Mouse (Mus musculus) colon, adult 2 months (tissue): ENCODE results near the gene Gm20547. TPM values are rescaled to one million over a fixed set of nuclear protein-coding genes. Genes with fewer than 3 reads are reported as not detected.

ENCODE experiments used
- polyA plus RNA-seq: library from polyadenylated mRNA; depleted of rRNA; stranded (reverse); fragments of >200 nt; gene quantifications from 2 replicates; pipeline ENCODE4 v1.2.3, GENCODE M21; 2012; rRNA removed

Gene Gm20547
- not detected in 2 replicates for polyA plus RNA-seq

DNA sequence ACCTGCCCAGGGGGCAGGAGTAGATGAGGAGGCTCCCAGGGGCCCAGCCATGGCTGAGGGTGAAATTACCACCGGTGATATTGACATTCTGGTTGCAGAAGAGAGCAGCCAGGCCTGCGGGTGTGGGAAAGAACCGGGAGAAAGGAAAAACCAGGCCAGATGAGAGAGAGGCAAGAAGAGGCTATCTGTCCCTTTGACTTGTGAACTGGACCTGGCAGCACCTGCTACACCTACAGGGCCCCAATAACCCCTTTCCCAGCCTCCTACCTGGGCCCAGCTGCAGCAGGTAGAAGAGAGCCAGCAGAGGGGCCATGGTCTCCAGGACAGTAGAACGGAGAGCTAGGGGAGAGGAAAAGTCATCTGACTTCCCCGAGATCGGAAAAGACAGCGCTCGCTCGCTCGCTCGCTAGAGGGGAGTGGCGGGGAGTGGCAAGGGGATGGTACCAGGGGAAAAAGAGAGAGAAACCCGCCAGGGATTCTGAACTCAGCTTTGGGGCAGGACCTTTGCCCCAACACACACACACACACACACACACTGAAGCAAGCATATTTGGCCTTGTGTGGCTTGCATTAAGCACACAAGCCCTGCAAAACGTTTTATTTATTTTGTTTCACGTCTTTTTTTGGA is at the start of gene Gm20547:
Gene Gm20547 (minus strand): TSS at position 360 of the 628 bp plus-strand sequence.

DNA sequence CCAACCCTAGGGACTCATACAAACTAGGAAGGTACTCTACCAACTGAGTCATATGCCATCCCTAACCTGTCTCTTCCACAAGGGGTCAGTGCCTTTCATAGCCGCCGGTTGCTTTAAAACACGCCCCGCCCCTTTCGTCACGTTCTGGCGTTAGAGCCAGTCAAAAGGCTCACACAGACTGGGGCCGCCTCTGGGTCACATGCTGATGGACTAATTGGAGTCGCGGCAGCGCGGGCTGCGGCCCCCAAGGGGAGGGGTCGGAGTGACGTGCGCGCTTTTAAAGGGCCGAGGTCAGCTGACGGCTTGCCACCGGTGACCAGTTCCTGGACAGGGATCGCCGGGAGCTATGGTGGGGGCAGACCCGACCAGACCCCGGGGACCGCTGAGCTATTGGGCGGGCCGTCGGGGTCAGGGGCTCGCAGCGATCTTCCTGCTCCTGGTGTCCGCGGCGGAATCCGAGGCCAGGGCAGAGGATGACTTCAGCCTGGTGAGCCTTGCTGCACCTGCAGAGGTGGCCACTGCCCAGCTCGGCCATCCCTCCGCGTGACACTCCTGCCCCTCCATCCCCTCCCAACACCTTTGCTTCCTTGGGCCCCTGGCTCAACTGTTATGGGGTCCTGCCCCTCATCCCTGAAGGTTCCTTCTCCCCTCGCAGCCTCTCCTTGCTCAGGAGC is 49.4 kb upstream of the Gm20547 start, which contains the start of gene Neu1:
Gene Neu1 (plus strand): TSS at position 193 of the 674 bp plus-strand sequence.

DNA sequence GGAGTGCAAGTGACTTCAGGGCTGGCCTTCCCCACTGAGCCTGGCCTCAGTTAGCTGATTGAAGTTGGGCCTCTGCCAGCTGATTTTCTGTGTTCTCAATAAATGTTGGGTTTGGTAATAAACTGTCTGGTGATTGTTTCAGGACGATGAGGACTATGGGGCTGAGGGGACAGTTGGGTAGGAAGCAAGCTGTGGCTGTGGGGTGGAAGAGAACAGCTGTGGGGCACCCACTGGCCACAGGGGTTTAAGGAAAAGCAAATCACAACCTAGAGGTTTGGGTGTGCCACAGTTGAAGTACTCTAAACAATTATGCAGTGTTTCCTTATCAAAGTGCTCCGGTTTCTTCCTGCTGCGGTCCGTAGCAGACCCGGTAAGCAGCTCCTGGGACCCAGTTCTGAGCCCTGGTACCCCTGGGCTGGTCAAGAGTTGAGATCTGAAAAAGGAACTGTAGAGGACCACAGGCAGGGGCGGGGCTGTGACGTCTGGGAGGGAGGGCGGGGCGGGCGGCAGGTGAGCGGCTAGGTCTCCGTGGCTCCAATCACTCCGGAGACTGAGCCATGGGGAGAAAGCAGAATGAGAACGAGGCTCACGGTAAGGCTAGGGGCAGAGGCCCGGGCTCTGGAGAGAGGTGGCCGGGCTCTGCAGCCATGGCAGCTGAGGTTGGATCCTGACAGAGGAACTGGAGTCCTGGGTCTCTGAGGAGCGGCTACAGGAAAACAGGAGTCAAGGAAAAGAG is 32.3 kb upstream of the Gm20547 start, which contains the start of gene Slc44a4:
Gene Slc44a4 (plus strand): TSS at position 537 of the 736 bp plus-strand sequence.

DNA sequence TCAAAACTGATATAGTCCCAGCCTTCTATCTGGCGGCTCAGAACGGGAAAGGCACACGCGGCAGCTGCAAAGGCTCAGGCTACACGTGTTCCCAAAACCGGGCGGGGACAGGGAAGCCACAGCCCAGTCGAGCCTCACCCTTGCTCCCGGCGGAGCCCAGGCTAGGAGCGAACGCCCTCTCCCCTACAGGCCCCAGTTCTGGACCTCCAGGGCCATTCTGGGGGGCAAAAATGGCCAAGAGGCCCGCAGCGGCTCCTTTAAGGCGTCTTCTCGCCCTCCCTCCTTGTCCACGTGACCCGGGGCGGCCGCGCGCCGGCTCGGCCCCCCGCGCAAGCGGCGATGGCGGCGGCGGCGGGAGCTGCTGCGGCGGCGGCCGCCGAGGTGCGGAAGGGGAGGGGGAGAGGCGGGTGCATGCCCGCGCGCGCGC is 16.3 kb upstream of the Gm20547 start, which contains the start of the genes C2 and Ehmt2:
Gene C2 (minus strand): TSS at position 106 of the 427 bp plus-strand sequence.
Gene Ehmt2 (plus strand): TSS at position 310 of the 427 bp plus-strand sequence.

DNA sequence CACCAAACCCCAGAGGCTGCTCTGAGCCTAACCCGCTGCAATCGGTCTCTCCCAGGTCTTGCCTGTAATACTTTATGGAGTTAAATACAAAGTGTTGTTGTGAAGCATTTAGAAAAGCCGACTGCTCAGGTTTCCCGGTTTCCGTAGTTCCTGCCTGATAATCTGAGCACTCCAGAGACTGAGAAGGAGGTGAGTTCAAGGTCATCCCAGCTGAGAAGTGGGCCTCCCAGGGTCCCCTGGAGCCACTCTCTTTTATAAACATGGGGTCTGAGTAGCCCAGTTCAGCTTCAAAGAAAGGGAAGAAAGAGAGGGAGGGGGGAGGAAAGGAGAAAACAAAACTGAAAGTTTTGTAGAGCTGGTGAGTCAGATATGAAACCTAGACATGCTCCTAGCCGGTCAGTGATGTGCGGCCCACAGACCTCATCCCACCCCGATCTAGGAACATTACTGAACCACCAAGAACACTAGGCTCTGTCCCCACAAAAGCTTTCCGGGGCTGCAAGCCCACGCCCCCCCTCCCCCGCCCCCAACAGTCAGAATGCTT is 2.4 kb downstream of the Gm20547 start, which contains the start of gene Zbtb12:
Gene Zbtb12 (plus strand): TSS at position 148 of the 544 bp plus-strand sequence.

DNA sequence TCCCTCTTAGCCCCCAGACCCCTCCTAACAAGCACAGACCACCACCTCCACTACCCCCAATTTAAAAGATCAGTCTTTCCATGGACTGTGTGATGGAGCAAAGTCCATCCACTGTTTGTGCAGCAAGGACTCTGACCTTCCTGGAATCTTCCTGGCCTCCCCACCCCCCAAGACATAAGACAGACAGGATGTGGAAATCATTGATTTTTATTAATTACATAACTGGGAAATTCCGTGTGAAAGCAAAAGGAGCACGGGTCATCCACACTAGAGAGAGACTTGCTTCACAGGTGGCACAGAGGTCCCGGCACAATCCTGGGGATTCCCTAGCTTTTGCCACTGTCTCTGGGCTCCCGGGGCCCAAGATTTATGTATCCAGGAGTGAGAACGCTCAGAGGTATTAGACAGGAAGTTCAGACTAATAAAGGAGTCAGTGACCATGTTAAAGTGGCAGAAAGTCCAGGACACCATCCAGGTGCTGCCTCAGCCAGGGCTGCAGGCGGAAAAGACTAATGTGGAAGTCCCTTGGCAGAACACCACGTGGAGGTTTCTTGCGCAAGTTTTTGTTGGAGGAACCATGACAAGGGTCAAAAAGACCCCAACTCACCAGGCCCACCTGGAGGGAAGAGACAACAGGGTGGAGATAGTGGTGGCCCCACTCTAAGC is 19.3 kb downstream of the Gm20547 start, which contains the start of gene Cfb:
Gene Cfb (minus strand): TSS at position 103 of the 666 bp plus-strand sequence.

DNA sequence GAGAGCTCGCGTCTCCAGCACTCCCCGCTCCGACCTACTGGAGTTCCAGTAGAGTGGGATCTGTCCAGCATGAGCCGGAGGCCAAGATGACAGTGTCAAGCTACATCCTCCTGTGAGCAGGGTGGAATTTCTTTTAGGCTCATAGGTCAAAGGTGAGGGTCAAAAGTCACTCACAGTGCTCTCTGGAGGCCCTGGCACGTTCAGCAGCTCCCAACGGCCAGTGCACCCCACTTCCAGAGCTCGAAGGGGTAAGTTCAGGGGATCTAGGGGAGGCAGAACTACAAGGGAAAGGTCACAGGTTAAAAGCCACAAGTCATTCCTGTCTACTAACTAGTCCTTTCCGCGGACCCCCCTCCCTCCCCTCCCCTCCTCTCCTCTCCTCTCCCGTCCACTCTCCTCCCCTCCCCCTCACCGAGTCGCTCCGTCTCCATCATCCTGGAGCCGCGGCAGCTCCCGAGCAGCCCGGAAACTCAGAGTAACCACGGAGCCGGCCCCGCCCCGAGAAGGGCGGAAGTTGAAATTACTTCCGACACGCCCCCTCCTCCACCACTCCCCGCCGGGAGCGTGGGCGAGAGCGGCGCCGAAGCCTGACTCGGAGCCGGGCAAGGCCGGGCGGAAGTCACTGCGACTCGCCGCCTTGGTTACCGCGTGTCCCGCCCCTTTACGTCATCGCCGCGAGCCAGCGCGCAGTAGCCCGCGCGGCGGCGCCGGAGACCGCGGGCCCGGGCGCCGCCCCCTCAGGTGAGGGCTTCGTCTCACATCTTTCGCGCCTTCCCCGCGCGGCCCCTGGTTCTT is 31.9 kb downstream of the Gm20547 start, which contains the start of the genes Skiv2l and Nelfe:
Gene Skiv2l (minus strand): TSS at position 489 of the 795 bp plus-strand sequence.
Gene Nelfe (plus strand): TSS at position 670 of the 795 bp plus-strand sequence.

DNA sequence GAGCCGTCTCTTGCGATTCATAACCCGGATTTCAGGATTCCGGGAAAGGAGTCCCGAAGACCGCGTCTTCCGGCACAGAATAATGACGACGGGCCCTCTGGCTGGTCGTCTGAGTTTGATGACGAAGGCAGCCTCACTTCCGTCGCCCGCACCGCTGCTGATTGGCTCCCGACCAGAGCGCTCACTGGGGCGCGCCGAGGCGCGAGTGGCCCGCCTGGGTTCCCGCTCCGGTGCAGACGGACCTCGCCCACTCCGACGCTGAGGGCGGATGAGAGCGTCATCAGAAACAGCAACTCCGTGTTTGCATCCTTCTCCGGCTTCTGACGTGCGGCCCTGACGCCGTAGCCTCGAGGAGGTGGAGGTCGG is 45.0 kb downstream of the Gm20547 start, which contains the start of the genes Stk19 and Dxo:
Gene Stk19 (minus strand): TSS at position 90 of the 366 bp plus-strand sequence.
Gene Dxo (plus strand): TSS at position 164 of the 366 bp plus-strand sequence.

Other genes with a start within 250 kb of the Gm20547 start
- gene Fkbpl, start 237.3 kb downstream of the Gm20547 start, polyA plus RNA-seq = 4.6 and 5.3 TPM in 2 replicates
- 93.5 and 97.8 TPM in 2 replicates for gene Atf6b, start 234.9 kb downstream of the Gm20547 start, polyA plus RNA-seq
- gene Tnxb, start 211.5 kb downstream of the Gm20547 start, polyA plus RNA-seq = 56.6 TPM in 2 replicates
- 24.3 and 25.4 TPM in 2 replicates for gene C4b, start 138.2 kb downstream of the Gm20547 start, polyA plus RNA-seq
- gene Cyp21a1, start 77.5 kb downstream of the Gm20547 start, polyA plus RNA-seq = not detected in 2 replicates
- 50.0 and 62.6 TPM in 2 replicates for gene Stk19, start 45.1 kb downstream of the Gm20547 start, polyA plus RNA-seq
- gene Dxo, start 45.0 kb downstream of the Gm20547 start, polyA plus RNA-seq = 65.2 and 67.7 TPM in 2 replicates
- gene Skiv2l, start 31.8 kb downstream of the Gm20547 start, polyA plus RNA-seq = 94.8 and 130 TPM in 2 replicates
- 22.3 and 23.8 TPM in 2 replicates for gene Nelfe, start 31.7 kb downstream of the Gm20547 start, polyA plus RNA-seq
- gene Cfb, start 19.5 kb downstream of the Gm20547 start, polyA plus RNA-seq = 28.6 and 30.9 TPM in 2 replicates
- gene Zbtb12, start 2.6 kb downstream of the Gm20547 start, polyA plus RNA-seq = 7.3 and 7.9 TPM in 2 replicates
- 4.2 and 4.7 TPM in 2 replicates for gene C2, start 16.2 kb upstream of the Gm20547 start, polyA plus RNA-seq
- 317 and 331 TPM in 2 replicates for gene Ehmt2, start 16.4 kb upstream of the Gm20547 start, polyA plus RNA-seq
- 338 and 452 TPM in 2 replicates for gene Slc44a4, start 32.4 kb upstream of the Gm20547 start, polyA plus RNA-seq
- gene Neu1, start 49.2 kb upstream of the Gm20547 start, polyA plus RNA-seq = 197 and 259 TPM in 2 replicates
- gene Hspa1b, start 77.2 kb upstream of the Gm20547 start, polyA plus RNA-seq = 77.4 and 78.5 TPM in 2 replicates
- gene Gm20481, start 87.9 kb upstream of the Gm20547 start, polyA plus RNA-seq = not detected in 2 replicates
- 40.8 and 41.4 TPM in 2 replicates for gene Hspa1a, start 90.1 kb upstream of the Gm20547 start, polyA plus RNA-seq
- 0.30 and 0.82 TPM in 2 replicates for gene Hspa1l, start 90.7 kb upstream of the Gm20547 start, polyA plus RNA-seq
- gene Lsm2, start 99.8 kb upstream of the Gm20547 start, polyA plus RNA-seq = 57.6 and 64.6 TPM in 2 replicates
- gene Vars, start 118.9 kb upstream of the Gm20547 start, polyA plus RNA-seq = 196 and 213 TPM in 2 replicates
- gene Vwa7, start 134.5 kb upstream of the Gm20547 start, polyA plus RNA-seq = 0.73 and 0.83 TPM in 2 replicates
- 1.0 and 2.3 TPM in 2 replicates for gene Sapcd1, start 146.0 kb upstream of the Gm20547 start, polyA plus RNA-seq
- 4.0 and 6.0 TPM in 2 replicates for gene Msh5, start 164.7 kb upstream of the Gm20547 start, polyA plus RNA-seq
- 209 and 215 TPM in 2 replicates for gene Clic1, start 167.9 kb upstream of the Gm20547 start, polyA plus RNA-seq
- gene Ddah2, start 177.0 kb upstream of the Gm20547 start, polyA plus RNA-seq = 32.5 and 33.0 TPM in 2 replicates
- 5.6 and 10.4 TPM in 2 replicates for gene Ly6g6c, start 183.3 kb upstream of the Gm20547 start, polyA plus RNA-seq
- 0.82 and 1.0 TPM in 2 replicates for gene Mpig6b, start 184.1 kb upstream of the Gm20547 start, polyA plus RNA-seq
- gene Ly6g6e, start 194.9 kb upstream of the Gm20547 start, polyA plus RNA-seq = 77.8 and 86.1 TPM in 2 replicates
- gene Ly6g6d, start 196.0 kb upstream of the Gm20547 start, polyA plus RNA-seq = 19.4 and 23.3 TPM in 2 replicates
- 2.1 and 2.8 TPM in 2 replicates for gene Ly6g6f, start 203.6 kb upstream of the Gm20547 start, polyA plus RNA-seq
- gene Abhd16a, start 207.2 kb upstream of the Gm20547 start, polyA plus RNA-seq = 238 and 254 TPM in 2 replicates
- gene Ly6g5c, start 226.2 kb upstream of the Gm20547 start, polyA plus RNA-seq = not detected in 2 replicates
- gene Ly6g5b, start 233.4 kb upstream of the Gm20547 start, polyA plus RNA-seq = 0.72 and 0.86 TPM in 2 replicates
- 23.3 and 25.0 TPM in 2 replicates for gene Gpank1, start 239.4 kb upstream of the Gm20547 start, polyA plus RNA-seq
- gene Csnk2b, start 240.0 kb upstream of the Gm20547 start, polyA plus RNA-seq = 262 and 295 TPM in 2 replicates
- 16.7 and 18.2 TPM in 2 replicates for gene D17H6S53E, start 244.3 kb upstream of the Gm20547 start, polyA plus RNA-seq